Mouse (Mus musculus): ENCODE measurements around the gene Igfn1. TPM values are rescaled to one million over a fixed set of nuclear protein-coding genes. Genes with fewer than 3 reads are reported as not detected.
A peak's percentile ranks its signal among the peaks of the same experiment; 100 is the strongest.

The Igfn1 gene
- polyA plus RNA-seq, 2 experiments, result not detected

GRCm38 (mm10) chr1:136050312-136051012 lies 44.3 kb upstream of the Igfn1 start, which contains the start of gene Ascl5:
Ascl5 (plus strand) TSS chr1:136050804.
- ATAC-seq (ENCODE audit: insufficient read depth) (no peak), DNase-seq (ENCODE audit: low read depth in 3 of 3, low spot score in 3 of 3) (no peak)
- Histone ChIP-seq H3K27me3 (ENCODE audit: control insufficient read depth, insufficient read depth, low read length) (peaks cover 50% of the 10 kb centered on the region), H3K9ac (replicated peaks) (no peak within 1 kb of the TSS), H3K9me3 (ENCODE audit: control insufficient read depth, low read length) (no peaks in the 10 kb centered on the region), H3K4me2 (ENCODE audit: low read depth) (no peak within 1 kb of the TSS), H3K4me1 (replicated peaks; ENCODE audit: control insufficient read depth in 2 of 2, insufficient read depth in 2 of 2, low read length in 1 of 2) (no peaks in the 10 kb centered on the region), H3K36me3 (replicated peaks; ENCODE audit: control insufficient read depth, insufficient read depth, low read depth) (no peaks in the 10 kb centered on the region), H3K27ac (no peak within 1 kb of the TSS), H3K4me3 (ENCODE audit: insufficient read depth in 1 of 2, low read depth in 2 of 2, low read length in 2 of 2) (no peak within 1 kb of the TSS)
- 17% methylated on average over 29 of the region's 29 CpGs for WGBS (ENCODE audit: insufficient replicate concordance)
- TF ChIP-seq EP300 (IDR thresholded peaks at IDR 0.05; ENCODE audit: low read depth), result no peak
- no peak for TF ChIP-seq CTCF (IDR thresholded peaks at IDR 0.05; ENCODE audit: low read depth)

- no peak overlapping the region for H3K4me2 ChIP-seq (ENCODE audit: low read depth)
- no peak for TF ChIP-seq EP300 (IDR thresholded peaks at IDR 0.05; ENCODE audit: low read depth)
- TF ChIP-seq CTCF (IDR thresholded peaks at IDR 0.05; ENCODE audit: low read depth), result no peak
- H3K36me3 ChIP-seq (replicated peaks; ENCODE audit: control insufficient read depth, insufficient read depth, low read depth), result no peaks in the 10 kb centered on the region
- H3K27ac ChIP-seq, result no peak overlapping the region
- H3K27me3 ChIP-seq (ENCODE audit: control insufficient read depth, insufficient read depth, low read length), result peaks cover 47% of the 10 kb centered on the region
- no peak overlapping the region for H3K9ac ChIP-seq (replicated peaks)
- no peaks in the 10 kb centered on the region for H3K4me1 ChIP-seq (replicated peaks; ENCODE audit: control insufficient read depth in 2 of 2, insufficient read depth in 2 of 2, low read length in 1 of 2)
- no peak overlapping the region for H3K4me3 ChIP-seq (ENCODE audit: insufficient read depth in 1 of 2, low read depth in 2 of 2, low read length in 2 of 2)
- no peaks in the 10 kb centered on the region for H3K9me3 ChIP-seq (ENCODE audit: control insufficient read depth, low read length)
- 32% methylated on average over 9 of the region's 9 CpGs for WGBS (ENCODE audit: insufficient replicate concordance)
- no peak for DNase-seq (ENCODE audit: low read depth in 3 of 3, low spot score in 3 of 3)
- no peak for ATAC-seq (ENCODE audit: insufficient read depth)
Measured at GRCm38 (mm10) chr1:136047894-136048293, 41.8 kb upstream of the Igfn1 start.

GRCm38 (mm10) chr1:136047432-136047831 lies 41.3 kb upstream of the Igfn1 start:
- DNase-seq (ENCODE audit: low read depth in 3 of 3, low spot score in 3 of 3), result no peak

GRCm38 (mm10) chr1:136045774-136046173 lies 39.6 kb upstream of the Igfn1 start:
- TF ChIP-seq CTCF (IDR thresholded peaks at IDR 0.05; ENCODE audit: low read depth) (peak; percentile 90), EP300 (IDR thresholded peaks at IDR 0.05; ENCODE audit: low read depth) (no peak)
- DNase-seq (ENCODE audit: low read depth in 3 of 3, low spot score in 3 of 3) (peak; percentile 10 to 37 (median 19)), ATAC-seq (ENCODE audit: insufficient read depth) (no peak)
- H3K4me1 ChIP-seq (replicated peaks; ENCODE audit: control insufficient read depth in 2 of 2, insufficient read depth in 2 of 2, low read length in 1 of 2), result no peaks in the 10 kb centered on the region
- no peak overlapping the region for H3K4me3 ChIP-seq (ENCODE audit: insufficient read depth in 1 of 2, low read depth in 2 of 2, low read length in 2 of 2)
- no peak overlapping the region for H3K4me2 ChIP-seq (ENCODE audit: low read depth)
- H3K36me3 ChIP-seq (replicated peaks; ENCODE audit: control insufficient read depth, insufficient read depth, low read depth), result no peaks in the 10 kb centered on the region
- 9% methylated on average over 4 of the region's 4 CpGs for WGBS (ENCODE audit: insufficient replicate concordance)
- no peak overlapping the region for H3K27ac ChIP-seq
- no peak overlapping the region for H3K9ac ChIP-seq (replicated peaks)
- H3K27me3 ChIP-seq (ENCODE audit: control insufficient read depth, insufficient read depth, low read length), result peaks cover 33% of the 10 kb centered on the region
- no peaks in the 10 kb centered on the region for H3K9me3 ChIP-seq (ENCODE audit: control insufficient read depth, low read length)

More at GRCm38 (mm10) chr1:136047432-136047831, 41.3 kb upstream of the Igfn1 start:
- Histone ChIP-seq H3K9me3 (ENCODE audit: control insufficient read depth, low read length) (no peaks in the 10 kb centered on the region), H3K9ac (replicated peaks) (no peak overlapping the region), H3K4me2 (ENCODE audit: low read depth) (no peak overlapping the region), H3K4me3 (ENCODE audit: insufficient read depth in 1 of 2, low read depth in 2 of 2, low read length in 2 of 2) (no peak overlapping the region), H3K4me1 (replicated peaks; ENCODE audit: control insufficient read depth in 2 of 2, insufficient read depth in 2 of 2, low read length in 1 of 2) (no peaks in the 10 kb centered on the region), H3K27me3 (ENCODE audit: control insufficient read depth, insufficient read depth, low read length) (peaks cover 42% of the 10 kb centered on the region), H3K27ac (no peak overlapping the region), H3K36me3 (replicated peaks; ENCODE audit: control insufficient read depth, insufficient read depth, low read depth) (no peaks in the 10 kb centered on the region)
- no peak for ATAC-seq (ENCODE audit: insufficient read depth)
- TF ChIP-seq EP300 (IDR thresholded peaks at IDR 0.05; ENCODE audit: low read depth) (no peak), CTCF (IDR thresholded peaks at IDR 0.05; ENCODE audit: low read depth) (peak; percentile 72)
- WGBS (ENCODE audit: insufficient replicate concordance), result 0% methylated on average over 2 of the region's 2 CpGs

- DNase-seq (ENCODE audit: low read depth in 3 of 3, low spot score in 3 of 3) (no peak), ATAC-seq (ENCODE audit: insufficient read depth) (no peak)
- Histone ChIP-seq H3K36me3 (replicated peaks; ENCODE audit: control insufficient read depth, insufficient read depth, low read depth) (no peaks in the 10 kb centered on the region), H3K27me3 (ENCODE audit: control insufficient read depth, insufficient read depth, low read length) (peaks cover 13% of the 10 kb centered on the region), H3K9ac (replicated peaks) (no peak overlapping the region), H3K27ac (no peak overlapping the region), H3K4me1 (replicated peaks; ENCODE audit: control insufficient read depth in 2 of 2, insufficient read depth in 2 of 2, low read length in 1 of 2) (no peaks in the 10 kb centered on the region), H3K9me3 (ENCODE audit: control insufficient read depth, low read length) (no peaks in the 10 kb centered on the region), H3K4me3 (ENCODE audit: insufficient read depth in 1 of 2, low read depth in 2 of 2, low read length in 2 of 2) (no peak overlapping the region), H3K4me2 (ENCODE audit: low read depth) (no peak overlapping the region)
- TF ChIP-seq EP300 (IDR thresholded peaks at IDR 0.05; ENCODE audit: low read depth), result no peak
- TF ChIP-seq CTCF (IDR thresholded peaks at IDR 0.05; ENCODE audit: low read depth), result no peak
- 26% methylated on average over 4 of the region's 4 CpGs for WGBS (ENCODE audit: insufficient replicate concordance)
Measured at GRCm38 (mm10) chr1:136040874-136041273, 34.7 kb upstream of the Igfn1 start.

All from liver, embryonic 14.5 days (tissue).